Mouse (Mus musculus): ENCODE measurements around the gene Fam50b. TPM values are rescaled to one million over a fixed set of nuclear protein-coding genes. Genes with fewer than 3 reads are reported as not detected.
A peak's percentile ranks its signal among the peaks of the same experiment; 100 is the strongest.

Fam50b gene
- polyA plus RNA-seq, 1 experiment from 2014 or later: not detected

DNA sequence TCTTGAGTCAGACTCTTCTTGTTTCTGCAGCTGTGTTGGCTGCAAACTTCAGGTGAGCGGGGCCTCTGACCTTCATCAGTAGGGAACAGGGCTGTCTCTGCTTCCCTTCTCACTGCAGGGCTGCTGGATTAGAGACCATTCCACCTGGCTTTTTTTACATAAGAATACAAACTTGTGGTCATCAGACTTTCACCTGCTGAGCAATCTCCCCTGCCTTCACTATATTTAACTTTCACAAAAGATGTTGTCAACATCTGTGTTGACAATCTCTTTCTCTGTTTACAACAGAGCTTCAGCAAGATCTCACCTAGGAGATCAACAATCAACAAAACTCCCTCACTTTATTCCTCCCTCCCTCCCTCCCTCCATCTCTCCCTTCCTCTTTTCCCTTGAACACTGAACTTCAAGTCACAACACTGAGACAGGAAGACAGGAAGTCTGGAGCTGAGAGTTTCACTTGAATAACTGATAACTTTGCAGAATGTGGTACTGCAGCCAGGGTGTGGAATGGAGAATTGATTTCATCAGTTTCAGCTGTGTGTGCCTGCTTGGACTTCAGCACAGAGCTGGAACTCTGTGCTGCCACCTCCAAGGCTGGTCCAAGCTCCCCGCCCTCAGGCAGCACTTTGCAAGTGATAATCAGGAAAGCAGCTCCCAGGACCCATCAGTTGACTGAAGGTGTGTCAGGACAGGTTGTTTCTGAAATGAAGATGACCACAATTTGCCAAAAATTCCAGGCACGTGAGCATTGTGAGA, 7.3 kb downstream of the Fam50b start:
- 69% methylated on average over 3 of the region's 3 CpGs for WGBS
- Histone ChIP-seq H3K27me3 (ENCODE audit: poor library complexity, severe bottlenecking) (0 out of 2 replicates have a peak, but pooled peaks cover 4% of the 10 kb centered on the region), H3K9me3 (peaks cover 11% of the 10 kb centered on the region), H3K27ac (no peak overlapping the region), H3K4me3 (no peak overlapping the region), H3K4me1 (peaks cover 3% of the 10 kb centered on the region), H3K36me3 (replicated peaks) (no peaks in the 10 kb centered on the region)
- no peak for DNase-seq (ENCODE audit: extremely low spot score, low spot score)

DNA sequence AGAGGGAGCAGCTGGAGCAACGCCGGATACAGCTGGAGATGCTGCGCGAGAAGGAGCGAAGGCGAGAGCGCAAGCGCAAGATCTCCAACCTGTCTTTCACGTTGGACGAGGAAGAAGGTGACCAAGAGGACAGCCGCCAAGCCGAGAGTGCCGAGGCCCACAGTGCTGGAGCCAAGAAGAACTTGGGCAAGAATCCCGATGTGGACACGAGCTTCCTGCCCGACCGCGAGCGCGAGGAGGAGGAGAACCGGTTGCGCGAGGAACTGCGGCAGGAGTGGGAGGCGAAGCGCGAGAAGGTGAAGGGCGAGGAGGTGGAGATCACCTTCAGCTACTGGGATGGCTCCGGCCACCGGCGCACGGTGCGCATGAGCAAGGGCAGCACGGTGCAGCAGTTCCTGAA, 12.2 kb downstream of the Fam50b start:
- Histone ChIP-seq H3K27me3 (ENCODE audit: poor library complexity, severe bottlenecking) (no peaks in the 10 kb centered on the region), H3K4me3 (no peak overlapping the region), H3K36me3 (replicated peaks) (no peaks in the 10 kb centered on the region), H3K27ac (no peak overlapping the region), H3K4me1 (no peaks in the 10 kb centered on the region), H3K9me3 (peaks cover 12% of the 10 kb centered on the region)
- no peak for DNase-seq (ENCODE audit: extremely low spot score, low spot score)
- 97% methylated on average over 34 of the region's 34 CpGs for WGBS

DNA sequence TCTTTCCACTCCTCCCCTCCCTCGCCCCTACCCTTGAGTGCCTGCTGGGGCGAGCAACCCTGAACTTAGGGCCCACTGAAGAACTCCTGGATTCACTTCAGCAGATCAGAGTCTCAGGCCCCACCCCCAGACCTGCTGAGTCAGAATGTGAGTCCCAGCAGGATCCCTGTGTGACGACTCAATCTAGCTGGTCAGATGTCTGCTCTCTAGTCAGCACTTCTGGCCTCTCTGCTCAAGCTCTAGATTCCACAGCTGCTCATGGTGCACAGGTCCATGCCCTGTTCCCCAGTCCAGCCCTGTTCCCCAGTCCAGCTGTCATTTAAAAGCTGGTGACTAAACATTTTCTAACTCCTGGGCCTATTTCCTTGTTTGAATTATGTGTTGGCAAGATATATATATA, 13.9 kb downstream of the Fam50b start:
- no peak for DNase-seq (ENCODE audit: extremely low spot score, low spot score)
- Histone ChIP-seq H3K4me3 (no peak overlapping the region), H3K36me3 (replicated peaks) (no peaks in the 10 kb centered on the region), H3K27ac (no peak overlapping the region), H3K27me3 (ENCODE audit: poor library complexity, severe bottlenecking) (no peaks in the 10 kb centered on the region), H3K9me3 (peaks cover 12% of the 10 kb centered on the region), H3K4me1 (no peaks in the 10 kb centered on the region)
- 71% methylated on average over 3 of the region's 3 CpGs for WGBS

DNA sequence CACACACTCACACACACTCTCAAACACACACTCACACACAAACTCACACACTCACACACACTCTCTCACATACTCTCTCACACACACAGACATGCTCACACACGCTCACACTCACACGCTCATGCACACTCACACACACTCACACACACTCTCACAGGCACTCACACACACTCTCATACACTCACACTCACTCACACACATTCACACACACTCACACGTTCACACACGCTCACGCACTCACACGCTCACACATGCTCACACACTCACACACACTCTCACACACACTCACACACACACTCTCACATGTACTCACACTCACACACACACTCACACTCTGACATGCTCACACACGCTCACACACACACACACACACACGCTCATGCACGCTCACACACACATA, 24.6 kb downstream of the Fam50b start:
- H3K4me1 ChIP-seq: peaks cover 35% of the 10 kb centered on the region
- H3K27ac ChIP-seq: no peak overlapping the region
- no peaks in the 10 kb centered on the region for H3K36me3 ChIP-seq (replicated peaks)
- no peak for DNase-seq (ENCODE audit: extremely low spot score, low spot score)
- no peak overlapping the region for H3K4me3 ChIP-seq
- H3K9me3 ChIP-seq: no peaks in the 10 kb centered on the region
- H3K27me3 ChIP-seq (ENCODE audit: poor library complexity, severe bottlenecking): no peaks in the 10 kb centered on the region; the same call in 1 of the 2 replicates
- WGBS: 97% methylated on average over 9 of the region's 9 CpGs

DNA sequence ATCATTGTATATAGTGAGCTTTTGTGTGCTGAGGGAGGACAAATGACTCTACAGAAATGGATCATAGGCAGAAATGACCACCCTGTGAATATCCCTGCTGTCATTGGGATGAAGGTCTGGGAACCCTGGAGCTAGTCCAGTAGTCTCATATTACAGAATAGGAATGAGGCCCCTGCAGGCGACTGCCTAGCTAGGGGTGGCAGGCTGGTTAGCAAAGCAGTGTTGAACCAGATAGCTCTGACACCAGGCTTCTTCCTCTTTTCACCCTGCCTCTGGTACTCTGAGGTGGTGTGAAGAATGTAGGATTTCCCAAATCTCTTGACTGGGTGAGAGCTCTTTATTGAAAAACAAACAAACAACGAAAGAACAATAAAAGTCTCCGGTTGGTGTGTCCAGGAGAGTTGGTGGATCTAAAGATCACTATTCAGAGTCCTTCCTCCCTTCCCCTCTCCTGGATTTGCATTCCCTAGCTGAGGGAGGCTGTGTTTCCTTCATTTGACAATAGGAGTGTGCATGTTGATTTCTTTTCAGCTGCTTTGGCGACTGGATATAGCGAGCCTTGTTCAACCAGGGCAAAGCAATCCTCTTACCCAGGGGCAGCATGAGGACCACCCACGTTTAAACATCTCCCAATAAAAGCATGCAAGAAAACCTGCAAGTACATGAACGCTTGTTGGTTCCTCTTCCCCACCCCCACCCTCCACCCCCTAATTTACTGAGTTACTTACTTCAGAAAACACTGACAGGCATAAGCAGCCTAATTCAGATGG, 26.1 kb downstream of the Fam50b start:
- Histone ChIP-seq H3K27ac (peak overlapping the region; percentile 60), H3K9me3 (no peaks in the 10 kb centered on the region), H3K4me1 (peaks cover 35% of the 10 kb centered on the region), H3K27me3 (ENCODE audit: poor library complexity, severe bottlenecking) (no peaks in the 10 kb centered on the region; the same call in 1 of the 2 replicates), H3K4me3 (no peak overlapping the region), H3K36me3 (replicated peaks) (no peaks in the 10 kb centered on the region)
- WGBS: 8% methylated on average over 7 of the region's 7 CpGs
- no peak for DNase-seq (ENCODE audit: extremely low spot score, low spot score)

DNA sequence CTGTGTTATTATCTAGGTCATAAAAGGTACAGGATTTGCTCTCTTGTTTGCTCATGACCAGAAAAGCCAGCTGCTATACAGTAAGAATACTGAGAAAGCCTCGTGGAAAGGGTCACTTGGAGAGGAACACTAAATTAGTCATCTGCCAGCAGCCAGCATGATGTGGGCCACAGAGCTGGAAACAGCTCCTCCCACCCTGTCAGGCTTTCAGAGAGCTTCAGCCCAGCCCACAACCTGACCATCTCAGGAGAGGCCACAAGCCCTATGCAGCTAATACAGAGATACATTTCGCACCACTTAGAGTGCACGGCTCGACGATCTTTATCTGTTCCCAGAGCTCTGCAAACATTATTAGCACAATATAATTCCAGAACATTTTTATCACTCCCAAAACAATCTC, 27.5 kb downstream of the Fam50b start:
- DNase-seq (ENCODE audit: extremely low spot score, low spot score): no peak
- 77% methylated on average over 5 of the region's 5 CpGs for WGBS
- H3K36me3 ChIP-seq (replicated peaks): no peaks in the 10 kb centered on the region
- H3K9me3 ChIP-seq: no peaks in the 10 kb centered on the region
- H3K27me3 ChIP-seq (ENCODE audit: poor library complexity, severe bottlenecking): no peaks in the 10 kb centered on the region; the same call in 1 of the 2 replicates
- H3K4me3 ChIP-seq: no peak overlapping the region
- H3K4me1 ChIP-seq: peaks cover 35% of the 10 kb centered on the region
- H3K27ac ChIP-seq: no peak overlapping the region

DNA sequence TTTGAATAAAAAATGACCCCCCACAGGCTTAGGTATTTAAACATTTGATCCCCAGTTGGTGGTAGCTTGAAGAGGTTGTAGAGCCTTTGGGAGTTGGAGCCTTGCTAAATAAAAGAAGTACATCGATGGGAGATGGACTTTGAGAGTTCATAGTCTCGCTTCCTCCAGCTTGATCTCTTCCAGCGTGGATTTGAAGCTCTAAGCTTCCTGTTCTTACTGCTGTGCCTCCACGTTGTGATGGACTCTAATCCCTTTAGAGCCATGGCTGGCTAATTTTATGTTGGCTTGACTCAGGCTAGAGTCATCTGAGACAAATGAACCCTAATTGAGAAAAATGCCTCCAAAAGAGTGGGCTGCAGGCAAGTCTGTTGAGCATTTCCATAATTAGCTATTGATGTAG, 28.2 kb downstream of the Fam50b start:
- DNase-seq (ENCODE audit: extremely low spot score, low spot score): no peak
- Histone ChIP-seq H3K27ac (no peak overlapping the region), H3K4me1 (peaks cover 32% of the 10 kb centered on the region), H3K9me3 (no peaks in the 10 kb centered on the region), H3K36me3 (replicated peaks) (no peaks in the 10 kb centered on the region), H3K4me3 (no peak overlapping the region), H3K27me3 (ENCODE audit: poor library complexity, severe bottlenecking) (no peaks in the 10 kb centered on the region; the same call in 1 of the 2 replicates)
- 34% methylated on average over 4 of the region's 4 CpGs for WGBS

DNA sequence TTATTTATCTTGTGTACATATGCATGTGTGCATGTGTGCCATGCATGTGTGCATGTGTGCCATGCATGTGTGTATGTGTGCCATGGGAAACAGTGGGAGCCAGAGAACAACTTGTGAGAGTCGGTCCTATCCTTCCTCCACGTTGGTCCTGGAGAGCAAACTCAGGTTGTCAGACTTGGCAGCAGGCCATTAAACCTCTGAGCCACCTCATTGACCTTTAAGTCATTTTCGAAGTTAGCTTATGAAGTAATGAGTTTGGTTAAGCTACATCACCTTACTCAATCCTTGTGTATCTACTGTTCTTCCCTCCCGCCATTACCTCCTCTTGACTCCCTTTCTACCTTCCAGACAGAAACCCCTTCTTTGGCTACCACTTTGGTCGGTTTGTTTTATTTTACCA, 30.6 kb downstream of the Fam50b start:
- WGBS: 89% methylated on average over 5 of the region's 5 CpGs
- H3K27ac ChIP-seq: no peak overlapping the region

DNA sequence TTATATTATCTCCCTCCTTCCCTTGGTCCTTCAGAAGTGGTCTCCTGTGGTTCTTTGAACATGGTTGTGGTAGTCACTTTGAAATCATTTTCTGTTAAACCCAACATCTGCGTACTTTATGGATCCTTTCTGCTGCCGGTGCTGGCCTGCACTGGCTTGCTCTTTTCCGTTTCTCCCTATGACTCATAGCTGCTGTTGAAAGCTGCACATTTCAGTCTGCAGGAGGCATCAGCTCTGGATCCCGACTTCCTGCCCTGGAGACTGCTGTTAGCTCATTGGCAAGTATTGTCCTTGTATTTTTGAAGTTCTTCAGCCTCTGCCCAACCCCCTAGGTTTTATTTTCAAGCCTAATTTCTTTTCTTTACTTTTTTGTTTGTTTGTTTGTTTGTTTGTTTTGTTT, 31.9 kb downstream of the Fam50b start:
- Histone ChIP-seq H3K27me3 (ENCODE audit: poor library complexity, severe bottlenecking) (no peaks in the 10 kb centered on the region), H3K4me1 (peaks cover 5% of the 10 kb centered on the region), H3K27ac (no peak overlapping the region), H3K9me3 (no peaks in the 10 kb centered on the region), H3K36me3 (replicated peaks) (no peaks in the 10 kb centered on the region), H3K4me3 (no peak overlapping the region)
- no peak for DNase-seq (ENCODE audit: extremely low spot score, low spot score)
- WGBS: 82% methylated on average over 4 of the region's 4 CpGs

More for the DNA sequence above, 30.6 kb downstream of the Fam50b start:
- Histone ChIP-seq H3K4me1 (peaks cover 14% of the 10 kb centered on the region), H3K36me3 (replicated peaks) (no peaks in the 10 kb centered on the region), H3K4me3 (no peak overlapping the region), H3K27me3 (ENCODE audit: poor library complexity, severe bottlenecking) (no peaks in the 10 kb centered on the region), H3K9me3 (no peaks in the 10 kb centered on the region)
- no peak for DNase-seq (ENCODE audit: extremely low spot score, low spot score)

DNA sequence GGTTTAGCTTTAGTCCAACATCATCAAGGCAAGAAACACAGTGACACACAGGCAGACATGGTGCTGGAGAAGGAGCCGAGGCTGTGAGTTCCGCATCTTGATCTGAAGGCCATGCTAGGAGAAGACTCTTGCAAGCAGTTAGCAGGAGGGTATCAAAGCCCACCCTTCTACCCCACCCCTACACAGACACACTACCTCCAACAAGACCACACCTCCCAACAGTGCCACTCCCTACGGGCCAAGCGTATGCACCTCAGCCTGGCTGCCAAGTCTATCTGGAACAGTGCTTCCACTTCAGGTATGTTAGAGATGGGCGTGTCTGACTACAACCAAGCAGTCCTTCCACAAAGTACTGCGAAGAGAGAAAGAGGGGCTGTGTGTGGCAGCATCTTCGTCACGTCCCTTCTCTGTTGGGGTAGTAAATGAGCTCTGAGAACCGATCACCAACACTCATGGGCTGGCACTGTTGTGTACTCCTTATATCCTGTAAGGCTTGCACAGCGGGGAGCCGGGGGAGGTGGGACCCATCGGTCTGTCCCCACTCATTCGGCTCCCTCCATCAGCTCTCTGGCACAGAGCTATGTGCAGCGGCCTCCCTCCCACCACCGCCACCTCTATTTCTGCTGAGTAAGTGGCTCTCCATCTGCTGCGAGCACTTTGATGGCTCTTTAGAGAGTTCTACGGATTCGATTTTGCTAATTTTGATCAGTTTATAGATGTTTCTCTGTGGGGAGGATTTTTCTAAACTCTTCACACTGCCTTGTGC, 33.1 kb downstream of the Fam50b start:
- Histone ChIP-seq H3K36me3 (replicated peaks) (no peaks in the 10 kb centered on the region), H3K9me3 (no peaks in the 10 kb centered on the region), H3K27me3 (ENCODE audit: poor library complexity, severe bottlenecking) (no peaks in the 10 kb centered on the region), H3K4me3 (no peak overlapping the region), H3K4me1 (peaks cover 5% of the 10 kb centered on the region), H3K27ac (no peak overlapping the region)
- 85% methylated on average over 18 of the region's 18 CpGs for WGBS
- DNase-seq (ENCODE audit: extremely low spot score, low spot score): no peak

DNA sequence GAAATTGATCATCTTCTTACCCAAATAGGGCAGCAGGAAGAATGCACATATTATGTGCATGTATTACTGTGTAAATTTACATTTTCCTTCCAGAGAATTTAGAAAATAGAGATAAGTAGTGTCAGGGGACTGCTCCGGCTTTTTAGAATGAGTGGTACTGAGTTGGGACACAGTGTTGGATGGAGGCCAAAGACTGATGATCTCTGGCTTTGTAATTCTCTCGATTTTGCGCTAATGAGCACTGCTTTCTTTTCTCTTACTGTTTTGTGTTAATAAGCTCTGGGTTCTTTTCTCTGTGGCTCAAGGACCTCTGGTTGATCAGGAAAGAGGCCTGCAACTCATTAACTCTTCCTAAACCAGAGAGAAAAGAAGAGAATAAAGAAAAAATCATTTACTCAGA, 42.1 kb downstream of the Fam50b start:
- WGBS: 72% methylated on average over 3 of the region's 3 CpGs
- 0 out of 2 replicates have a peak, but pooled peaks cover 4% of the 10 kb centered on the region for H3K9me3 ChIP-seq
- DNase-seq (ENCODE audit: extremely low spot score, low spot score): no peak

DNA sequence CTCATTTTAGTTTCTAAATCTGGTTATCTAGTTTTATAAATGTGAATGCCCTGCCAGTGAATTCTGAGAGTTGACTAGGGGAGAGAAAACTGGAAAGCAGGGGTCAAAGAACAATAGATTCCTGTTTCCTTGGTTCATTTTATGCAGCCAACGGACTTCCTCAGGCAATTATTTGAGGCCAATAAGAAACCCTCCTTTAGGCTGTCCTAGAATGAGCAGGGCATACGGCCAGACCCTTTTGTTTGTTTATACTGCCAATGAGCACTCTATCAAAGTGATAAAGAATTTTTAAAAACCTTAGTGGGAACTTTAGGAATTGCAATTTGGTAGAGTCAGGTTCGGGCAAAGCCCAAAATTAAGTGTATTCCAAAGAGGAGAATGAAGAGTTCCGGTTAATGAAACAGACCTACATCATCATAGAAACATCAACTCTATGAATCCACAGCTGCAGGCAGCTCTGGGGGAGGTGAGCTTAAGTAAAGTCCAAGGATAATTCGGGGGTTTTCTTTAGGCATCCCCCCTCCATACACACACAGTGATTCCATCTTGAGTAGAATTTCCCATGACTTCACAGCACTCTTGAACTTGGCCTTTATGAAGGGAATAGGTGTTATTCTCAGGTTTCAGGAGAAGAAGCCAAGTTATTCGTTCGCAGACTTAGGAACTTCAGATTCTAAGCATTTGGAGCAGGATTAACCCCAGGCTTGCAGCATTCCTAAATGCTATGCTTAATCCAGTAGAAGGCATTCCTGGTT, 46.4 kb downstream of the Fam50b start:
- Histone ChIP-seq H3K27ac (0 out of 2 replicates have a peak overlapping the region, but pooled peaks have one; percentile 25), H3K4me3 (no peak overlapping the region), H3K27me3 (ENCODE audit: poor library complexity, severe bottlenecking) (no peaks in the 10 kb centered on the region), H3K36me3 (replicated peaks) (no peaks in the 10 kb centered on the region), H3K4me1 (peaks cover 20% of the 10 kb centered on the region), H3K9me3 (no peaks in the 10 kb centered on the region)
- 66% methylated on average over 7 of the region's 7 CpGs for WGBS
- DNase-seq (ENCODE audit: extremely low spot score, low spot score): no peak

More for the DNA sequence above, 42.1 kb downstream of the Fam50b start:
- Histone ChIP-seq H3K4me1 (peaks cover 20% of the 10 kb centered on the region), H3K27me3 (ENCODE audit: poor library complexity, severe bottlenecking) (no peaks in the 10 kb centered on the region), H3K27ac (no peak overlapping the region), H3K4me3 (no peak overlapping the region), H3K36me3 (replicated peaks) (no peaks in the 10 kb centered on the region)

Data from forebrain, embryonic 10.5 days (tissue).